Mouse (Mus musculus): ENCODE results near the gene Cnn2. TPM values are rescaled to one million over a fixed set of nuclear protein-coding genes. Genes with fewer than 3 reads are reported as not detected.

Gene Cnn2
- polyA plus RNA-seq, 1 experiment from 2014 or later: 296 TPM

Other genes starting within 250 kb of the Cnn2 start
- gene Polrmt, start 242.0 kb upstream of the Cnn2 start, polyA plus RNA-seq (2015; fragmentation: Nextera tagmentation; extraction: Ambion mirVana): 41.6 and 46.6 TPM in 2 replicates
- gene Fgf22, start 233.5 kb upstream of the Cnn2 start, polyA plus RNA-seq (2015; fragmentation: Nextera tagmentation; extraction: Ambion mirVana): 2.5 and 3.9 TPM in 2 replicates
- 110 and 127 TPM in 2 replicates for gene Rnf126, start 221.6 kb upstream of the Cnn2 start, polyA plus RNA-seq (2015; fragmentation: Nextera tagmentation; extraction: Ambion mirVana)
- gene Fstl3, start 211.3 kb upstream of the Cnn2 start, polyA plus RNA-seq (2015; fragmentation: Nextera tagmentation; extraction: Ambion mirVana): 20.1 and 20.2 TPM in 2 replicates
- 0.07 TPM in 1 of 2 replicates, not detected in the other for gene Prss57, start 197.6 kb upstream of the Cnn2 start, polyA plus RNA-seq (2015; fragmentation: Nextera tagmentation; extraction: Ambion mirVana)
- 88.1 and 96.6 TPM in 2 replicates for gene Palm, start 195.0 kb upstream of the Cnn2 start, polyA plus RNA-seq (2015; fragmentation: Nextera tagmentation; extraction: Ambion mirVana)
- 5.4 and 7.8 TPM in 2 replicates for gene Misp, start 167.6 kb upstream of the Cnn2 start, polyA plus RNA-seq (2015; fragmentation: Nextera tagmentation; extraction: Ambion mirVana)
- gene Ptbp1, start 134.2 kb upstream of the Cnn2 start, polyA plus RNA-seq (2015; fragmentation: Nextera tagmentation; extraction: Ambion mirVana): 299 and 325 TPM in 2 replicates
- 4.3 and 5.6 TPM in 2 replicates for gene Prtn3, start 114.1 kb upstream of the Cnn2 start, polyA plus RNA-seq (2015; fragmentation: Nextera tagmentation; extraction: Ambion mirVana)
- 59.9 and 68.2 TPM in 2 replicates for gene Plppr3, start 114.0 kb upstream of the Cnn2 start, polyA plus RNA-seq (2015; fragmentation: Nextera tagmentation; extraction: Ambion mirVana)
- 0.28 and 0.85 TPM in 2 replicates for gene Elane, start 102.3 kb upstream of the Cnn2 start, polyA plus RNA-seq (2015; fragmentation: Nextera tagmentation; extraction: Ambion mirVana)
- gene Cfd, start 97.7 kb upstream of the Cnn2 start, polyA plus RNA-seq (2015; fragmentation: Nextera tagmentation; extraction: Ambion mirVana): not detected in 2 replicates
- gene Med16, start 79.7 kb upstream of the Cnn2 start, polyA plus RNA-seq (2015; fragmentation: Nextera tagmentation; extraction: Ambion mirVana): 44.0 and 48.4 TPM in 2 replicates
- 5.2 TPM in 1 of 2 replicates, not detected in the other for gene Gm26602, start 77.7 kb upstream of the Cnn2 start, polyA plus RNA-seq (2015; fragmentation: Nextera tagmentation; extraction: Ambion mirVana)
- 1.1 and 1.4 TPM in 2 replicates for gene Kiss1r, start 71.6 kb upstream of the Cnn2 start, polyA plus RNA-seq (2015; fragmentation: Nextera tagmentation; extraction: Ambion mirVana)
- 179 and 181 TPM in 2 replicates for gene R3hdm4, start 67.4 kb upstream of the Cnn2 start, polyA plus RNA-seq (2015; fragmentation: Nextera tagmentation; extraction: Ambion mirVana)
- gene Arid3a, start 61.5 kb upstream of the Cnn2 start, polyA plus RNA-seq (2015; fragmentation: Nextera tagmentation; extraction: Ambion mirVana): 6.6 and 7.0 TPM in 2 replicates
- gene Wdr18, start 28.4 kb upstream of the Cnn2 start, polyA plus RNA-seq (2015; fragmentation: Nextera tagmentation; extraction: Ambion mirVana): 84.7 and 90.6 TPM in 2 replicates
- 0.63 and 0.77 TPM in 2 replicates for gene Grin3b, start 17.9 kb upstream of the Cnn2 start, polyA plus RNA-seq (2015; fragmentation: Nextera tagmentation; extraction: Ambion mirVana)
- gene Tmem259, start 4.3 kb upstream of the Cnn2 start, polyA plus RNA-seq (2015; fragmentation: Nextera tagmentation; extraction: Ambion mirVana): 23.9 and 29.3 TPM in 2 replicates
- 3.7 and 4.0 TPM in 2 replicates for gene Abca7, start 7.9 kb downstream of the Cnn2 start, polyA plus RNA-seq (2015; fragmentation: Nextera tagmentation; extraction: Ambion mirVana)
- gene Arhgap45, start 28.1 kb downstream of the Cnn2 start, polyA plus RNA-seq (2015; fragmentation: Nextera tagmentation; extraction: Ambion mirVana): 5.1 and 6.2 TPM in 2 replicates
- gene Polr2e, start 51.2 kb downstream of the Cnn2 start, polyA plus RNA-seq (2015; fragmentation: Nextera tagmentation; extraction: Ambion mirVana): 218 and 221 TPM in 2 replicates
- gene Gpx4, start 58.6 kb downstream of the Cnn2 start, polyA plus RNA-seq (2015; fragmentation: Nextera tagmentation; extraction: Ambion mirVana): 503 and 528 TPM in 2 replicates
- 19.4 and 19.8 TPM in 2 replicates for gene Sbno2, start 117.0 kb downstream of the Cnn2 start, polyA plus RNA-seq (2015; fragmentation: Nextera tagmentation; extraction: Ambion mirVana)
- gene Stk11, start 127.2 kb downstream of the Cnn2 start, polyA plus RNA-seq (2015; fragmentation: Nextera tagmentation; extraction: Ambion mirVana): 21.3 and 27.3 TPM in 2 replicates
- 516 and 519 TPM in 2 replicates for gene Atp5d, start 150.0 kb downstream of the Cnn2 start, polyA plus RNA-seq (2015; fragmentation: Nextera tagmentation; extraction: Ambion mirVana)
- 9.3 and 10.9 TPM in 2 replicates for gene Cbarp, start 152.3 kb downstream of the Cnn2 start, polyA plus RNA-seq (2015; fragmentation: Nextera tagmentation; extraction: Ambion mirVana)
- 18.3 and 20.4 TPM in 2 replicates for gene Midn, start 159.7 kb downstream of the Cnn2 start, polyA plus RNA-seq (2015; fragmentation: Nextera tagmentation; extraction: Ambion mirVana)
- gene Cirbp, start 177.4 kb downstream of the Cnn2 start, polyA plus RNA-seq (2015; fragmentation: Nextera tagmentation; extraction: Ambion mirVana): 102 and 116 TPM in 2 replicates
- gene 1600002K03Rik, start 184.4 kb downstream of the Cnn2 start, polyA plus RNA-seq (2015; fragmentation: Nextera tagmentation; extraction: Ambion mirVana): 12.0 and 13.6 TPM in 2 replicates
- gene Efna2, start 190.9 kb downstream of the Cnn2 start, polyA plus RNA-seq (2015; fragmentation: Nextera tagmentation; extraction: Ambion mirVana): 30.9 and 31.8 TPM in 2 replicates
- 75.2 and 77.0 TPM in 2 replicates for gene Mum1, start 237.8 kb downstream of the Cnn2 start, polyA plus RNA-seq (2015; fragmentation: Nextera tagmentation; extraction: Ambion mirVana)